Mouse (Mus musculus) MEL (cell line): Measurements from ENCODE around the gene Btg2.

Experiments
- BHLHE40 ChIP-seq: IDR thresholded peaks from 2 replicates; pipeline ENCODE4 v1.6.1; 2012; ENCODE audit warnings: low read depth, mild to moderate bottlenecking, inconsistent platforms, low read length, improper control_type of control experiment, borderline replicate concordance
- CHD2 ChIP-seq: IDR thresholded peaks from 2 replicates; pipeline ENCODE4 v1.6.1; 2011; ENCODE audit warnings: low read length, improper control_type of control experiment
- MAX ChIP-seq: IDR thresholded peaks from 2 replicates; pipeline ENCODE4 v1.6.1; 2011; ENCODE audit warnings: low read length, improper control_type of control experiment
- TBP ChIP-seq: IDR thresholded peaks from 2 replicates; pipeline ENCODE4 v1.8.0; 2011; ENCODE audit warnings: low read depth, low read length, improper control_type of control experiment
- UBTF ChIP-seq: IDR thresholded peaks from 2 replicates; pipeline ENCODE4 v1.6.1; 2012; ENCODE audit warnings: low read depth, mild to moderate bottlenecking, inconsistent platforms, low read length, improper control_type of control experiment, moderate library complexity, borderline replicate concordance; ENCODE audit not compliant: insufficient read depth

- TF ChIP-seq MAX (no peak), TBP (no peak), UBTF (no peak), BHLHE40 (no peak), CHD2 (no peak)
Observed at GRCm38 (mm10) chr1:134114730-134115129, 35.8 kb upstream of the Btg2 start.
